Comparison of ENCODE assay signal across 9 mouse cellular contexts in the genomic region with DNA sequence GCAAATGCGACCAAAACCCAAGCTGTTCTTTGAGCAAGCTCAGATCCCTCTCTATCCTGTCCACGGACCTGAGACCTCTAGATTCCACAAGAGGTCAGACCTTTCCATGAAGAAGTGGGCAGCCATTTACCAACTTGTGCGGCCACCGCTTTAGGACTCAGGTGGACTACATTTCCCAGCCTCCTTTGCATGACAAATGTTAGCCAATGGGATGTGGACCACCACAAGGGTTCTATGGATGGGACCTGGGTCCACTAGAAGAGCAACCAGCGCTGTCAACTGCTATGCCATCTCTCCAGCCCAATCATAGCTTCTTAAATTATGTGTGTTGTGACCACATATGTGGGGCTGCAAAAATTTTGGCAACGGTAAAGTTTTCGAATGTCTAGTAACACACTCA. TPM values are rescaled to one million over a fixed set of nuclear protein-coding genes. Genes with fewer than 3 reads are reported as not detected.
A peak's percentile ranks its signal among the peaks of the same experiment; 100 is the strongest.
DNase-seq lines count a peak whose midpoint lies in the region; ATAC-seq and TF ChIP-seq lines count a peak whose summit lies in the region.
"Had no signal": no experiment of that assay in that cellular context is flagged by ENCODE, and none has a peak within 500 bp of the region (broad histone marks: within the 10 kb centered on the region; RNA-seq: fewer than 3 reads in every experiment).

No protein-coding gene starts in this region.

- no peak overlapping the region for H3K9ac ChIP-seq in kidney, embryonic 15.5 days
- H3K9ac ChIP-seq in kidney, embryonic 14.5 days (ENCODE audit: low read depth, low read length), result no peak overlapping the region
- no peak overlapping the region for H3K9ac ChIP-seq in hindbrain, embryonic 14.5 days
- no peak overlapping the region for H3K9ac ChIP-seq in midbrain, postnatal 0 days (replicated peaks; ENCODE audit: low read length, poor library complexity, severe bottlenecking)
- no peak overlapping the region for H3K9ac ChIP-seq in intestine, embryonic 15.5 days
- no peak overlapping the region for H3K9ac ChIP-seq in intestine, postnatal 0 days (ENCODE audit: low read depth, low read length)

- H3K9me3 ChIP-seq in kidney, embryonic 15.5 days (replicated peaks), result no peaks in the 10 kb centered on the region
- no peaks in the 10 kb centered on the region for H3K9me3 ChIP-seq in kidney, embryonic 14.5 days (ENCODE audit: control insufficient read depth, low read length)
- no peaks in the 10 kb centered on the region for H3K9me3 ChIP-seq in hindbrain, embryonic 14.5 days (ENCODE audit: control insufficient read depth, low read length)
- no peaks in the 10 kb centered on the region for H3K9me3 ChIP-seq in midbrain, postnatal 0 days (ENCODE audit: low read length)
- no peaks in the 10 kb centered on the region for H3K9me3 ChIP-seq in intestine, embryonic 15.5 days
- H3K9me3 ChIP-seq in intestine, postnatal 0 days (ENCODE audit: control insufficient read depth), result no peaks in the 10 kb centered on the region

- peaks cover 9% of the 10 kb centered on the region; the same call in 1 of the 2 replicates for H3K27me3 ChIP-seq in kidney, embryonic 15.5 days
- H3K27me3 ChIP-seq in kidney, embryonic 14.5 days (ENCODE audit: control insufficient read depth, insufficient read depth, low read length), result no peaks in the 10 kb centered on the region
- H3K27me3 ChIP-seq in hindbrain, embryonic 14.5 days (ENCODE audit: control insufficient read depth, insufficient read depth, low read length), result no peaks in the 10 kb centered on the region; the same call in 1 of the 2 replicates
- H3K27me3 ChIP-seq in midbrain, postnatal 0 days (ENCODE audit: insufficient read depth, low read length), result 0 out of 2 replicates have a peak, but pooled peaks cover 3% of the 10 kb centered on the region
- H3K27me3 ChIP-seq in intestine, embryonic 15.5 days (replicated peaks), result 0 out of 2 replicates have a peak, but pooled peaks cover 5% of the 10 kb centered on the region
- no peaks in the 10 kb centered on the region for H3K27me3 ChIP-seq in intestine, postnatal 0 days (replicated peaks; ENCODE audit: control insufficient read depth, insufficient read depth, low read length)

- TF ChIP-seq CTCF in midbrain, postnatal 0 days (IDR thresholded peaks at IDR 0.05), result no peak
- no peak for TF ChIP-seq CTCF in intestine, postnatal 0 days (IDR thresholded peaks at IDR 0.05; ENCODE audit: low read depth)

- H3K27ac ChIP-seq in kidney, embryonic 15.5 days, result no peak overlapping the region
- H3K27ac ChIP-seq in kidney, embryonic 14.5 days (ENCODE audit: low read depth, low read length), result no peak overlapping the region
- no peak overlapping the region for H3K27ac ChIP-seq in hindbrain, embryonic 14.5 days
- no peak overlapping the region for H3K27ac ChIP-seq in midbrain, postnatal 0 days (ENCODE audit: low read depth, low read length)
- H3K27ac ChIP-seq in intestine, embryonic 15.5 days, result no peak overlapping the region
- no peak overlapping the region for H3K27ac ChIP-seq in intestine, postnatal 0 days (ENCODE audit: low read depth, low read length)

- no peaks in the 10 kb centered on the region for H3K36me3 ChIP-seq in kidney, embryonic 15.5 days
- H3K36me3 ChIP-seq in kidney, embryonic 14.5 days (ENCODE audit: control insufficient read depth, insufficient read depth, low read length), result no peaks in the 10 kb centered on the region
- H3K36me3 ChIP-seq in hindbrain, embryonic 14.5 days (replicated peaks; ENCODE audit: control insufficient read depth, insufficient read depth), result peaks cover 9% of the 10 kb centered on the region; the same call in 1 of the 2 replicates
- no peaks in the 10 kb centered on the region for H3K36me3 ChIP-seq in midbrain, postnatal 0 days (ENCODE audit: insufficient read depth, low read length)
- peaks cover 4% of the 10 kb centered on the region; the same call in 1 of the 2 replicates for H3K36me3 ChIP-seq in intestine, embryonic 15.5 days
- peaks cover 10% of the 10 kb centered on the region; the same call in 1 of the 2 replicates for H3K36me3 ChIP-seq in intestine, postnatal 0 days (ENCODE audit: control insufficient read depth, insufficient read depth)

- H3K4me3 ChIP-seq in kidney, embryonic 15.5 days (replicated peaks), result no peak overlapping the region
- H3K4me3 ChIP-seq in kidney, embryonic 14.5 days (ENCODE audit: low read length), result no peak overlapping the region
- H3K4me3 ChIP-seq in hindbrain, embryonic 14.5 days (replicated peaks; ENCODE audit: low read length), result no peak overlapping the region
- no peak overlapping the region for H3K4me3 ChIP-seq in midbrain, postnatal 0 days (ENCODE audit: low read depth, low read length)
- H3K4me3 ChIP-seq in intestine, embryonic 15.5 days (replicated peaks), result no peak overlapping the region
- no peak overlapping the region for H3K4me3 ChIP-seq in intestine, postnatal 0 days (ENCODE audit: low read depth, low read length)

- peak overlapping the region; percentile 70; the same call in 1 of the 2 replicates for H3K4me2 ChIP-seq in kidney, embryonic 15.5 days
- H3K4me2 ChIP-seq in kidney, embryonic 14.5 days (replicated peaks; ENCODE audit: low read depth, low read length), result no peak overlapping the region
- H3K4me2 ChIP-seq in hindbrain, embryonic 14.5 days (replicated peaks), result peak overlapping the region; percentile 70; the same call in 1 of the 2 replicates
- peak overlapping the region; percentile 79; the same call in 1 of the 2 replicates for H3K4me2 ChIP-seq in midbrain, postnatal 0 days (ENCODE audit: low read depth, low read length, poor library complexity, severe bottlenecking)
- no peak overlapping the region for H3K4me2 ChIP-seq in intestine, embryonic 15.5 days (replicated peaks)
- no peak overlapping the region for H3K4me2 ChIP-seq in intestine, postnatal 0 days (replicated peaks; ENCODE audit: low read depth)

- ATAC-seq in kidney, embryonic 15.5 days (replicated peaks; ENCODE audit: low FRiP score), result no peak
- no peak for ATAC-seq in kidney, embryonic 14.5 days (ENCODE audit: low FRiP score, low TSS enrichment)
- ATAC-seq in hindbrain, embryonic 14.5 days (ENCODE audit: low FRiP score), result peak; percentile 32; the same call in 1 of the 2 replicates
- ATAC-seq in midbrain, postnatal 0 days (ENCODE audit: low FRiP score), result 0 out of 2 replicates have a peak, but pooled peaks have one; percentile 6
- ATAC-seq in intestine, embryonic 15.5 days, result no peak
- ATAC-seq in intestine, postnatal 0 days, result no peak

- peak; percentile 61 to 73 for DNase-seq in cerebellum, adult 18-20 months
- DNase-seq in hindbrain, embryonic 14.5 days (ENCODE audit: low spot score), result no peak
- DNase-seq in midbrain, postnatal 0 days (ENCODE audit: low spot score), result peak; percentile 66
- DNase-seq in thymus, postnatal 25 days, result no peak

- WGBS in kidney, embryonic 15.5 days, result 66% methylated on average over 7 of the region's 7 CpGs
- WGBS in kidney, embryonic 14.5 days, result 64% methylated on average over 7 of the region's 7 CpGs
- 72% methylated on average over 7 of the region's 7 CpGs for WGBS in hindbrain, embryonic 14.5 days
- 64% methylated on average over 7 of the region's 7 CpGs for WGBS in midbrain, postnatal 0 days
- 61% methylated on average over 7 of the region's 7 CpGs for WGBS in intestine, embryonic 15.5 days
- 58% methylated on average over 7 of the region's 7 CpGs for WGBS in intestine, postnatal 0 days

- peaks cover 13% of the 10 kb centered on the region for H3K4me1 ChIP-seq in kidney, embryonic 15.5 days
- no peaks in the 10 kb centered on the region for H3K4me1 ChIP-seq in kidney, embryonic 14.5 days (ENCODE audit: control insufficient read depth, insufficient read depth, low read length)
- H3K4me1 ChIP-seq in hindbrain, embryonic 14.5 days (replicated peaks; ENCODE audit: control insufficient read depth, insufficient read depth, low read length), result peaks cover 14% of the 10 kb centered on the region
- H3K4me1 ChIP-seq in midbrain, postnatal 0 days (ENCODE audit: insufficient read depth, low read length), result peaks cover 3% of the 10 kb centered on the region; the same call in 1 of the 2 replicates
- H3K4me1 ChIP-seq in intestine, embryonic 15.5 days (replicated peaks), result 0 out of 2 replicates have a peak, but pooled peaks cover 7% of the 10 kb centered on the region
- 0 out of 2 replicates have a peak, but pooled peaks cover 4% of the 10 kb centered on the region for H3K4me1 ChIP-seq in intestine, postnatal 0 days (replicated peaks; ENCODE audit: control insufficient read depth, insufficient read depth, low read length)

RNA-seq across cellular contexts. Expression of a gene that starts 0.8 kb away (rescaled TPM):
- polyA plus RNA-seq in kidney, embryonic 15.5 days (2015; fragmentation: Nextera tagmentation; extraction: Ambion mirVana), result 12.2 and 12.9 TPM in 2 replicates
- 5.1 and 11.2 TPM in 2 replicates for polyA plus RNA-seq in kidney, embryonic 14.5 days (2014; fragmentation: Nextera tagmentation; extraction: Ambion mirVana)
- 13.0 and 13.9 TPM in 2 replicates for polyA plus RNA-seq in hindbrain, embryonic 14.5 days (2014; fragmentation: Nextera tagmentation; extraction: Ambion mirVana)
- total RNA-seq in midbrain, postnatal 0 days (2014; rRNA removed), result 22.6 and 26.2 TPM in 2 replicates
- 15.6 and 15.8 TPM in 2 replicates for polyA plus RNA-seq in midbrain, postnatal 0 days (2015; fragmentation: Nextera tagmentation; extraction: Ambion mirVana)
- 26.4 and 30.6 TPM in 2 replicates for polyA plus RNA-seq in intestine, embryonic 15.5 days (2015; fragmentation: Nextera tagmentation; extraction: Ambion mirVana)
- polyA plus RNA-seq in intestine, postnatal 0 days (2015; fragmentation: Nextera tagmentation; extraction: Ambion mirVana), result 99.0 and 116 TPM in 2 replicates

RNA-seq across cellular contexts. Expression of a gene that starts 34.7 kb away (rescaled TPM):
- polyA plus RNA-seq in kidney, embryonic 15.5 days (2015; fragmentation: Nextera tagmentation; extraction: Ambion mirVana), result 474 and 520 TPM in 2 replicates
- polyA plus RNA-seq in kidney, embryonic 14.5 days (2014; fragmentation: Nextera tagmentation; extraction: Ambion mirVana), result 639 and 714 TPM in 2 replicates
- polyA plus RNA-seq in hindbrain, embryonic 14.5 days (2014; fragmentation: Nextera tagmentation; extraction: Ambion mirVana), result 360 and 387 TPM in 2 replicates
- total RNA-seq in midbrain, postnatal 0 days (2014; rRNA removed), result 288 and 318 TPM in 2 replicates
- polyA plus RNA-seq in midbrain, postnatal 0 days (2015; fragmentation: Nextera tagmentation; extraction: Ambion mirVana), result 425 and 441 TPM in 2 replicates
- 421 and 480 TPM in 2 replicates for polyA plus RNA-seq in intestine, embryonic 15.5 days (2015; fragmentation: Nextera tagmentation; extraction: Ambion mirVana)
- 379 and 386 TPM in 2 replicates for polyA plus RNA-seq in intestine, postnatal 0 days (2015; fragmentation: Nextera tagmentation; extraction: Ambion mirVana)

RNA-seq across cellular contexts. Expression of a gene that starts 37.0 kb away (rescaled TPM):
- 0.13 and 0.61 TPM in 2 replicates for polyA plus RNA-seq in kidney, embryonic 15.5 days (2015; fragmentation: Nextera tagmentation; extraction: Ambion mirVana)
- polyA plus RNA-seq in kidney, embryonic 14.5 days (2014; fragmentation: Nextera tagmentation; extraction: Ambion mirVana), result not detected in 2 replicates
- polyA plus RNA-seq in hindbrain, embryonic 14.5 days (2014; fragmentation: Nextera tagmentation; extraction: Ambion mirVana), result 63.6 and 78.4 TPM in 2 replicates
- total RNA-seq in midbrain, postnatal 0 days (2014; rRNA removed), result 205 and 231 TPM in 2 replicates
- 89.0 and 91.8 TPM in 2 replicates for polyA plus RNA-seq in midbrain, postnatal 0 days (2015; fragmentation: Nextera tagmentation; extraction: Ambion mirVana)
- 0.73 and 0.89 TPM in 2 replicates for polyA plus RNA-seq in intestine, embryonic 15.5 days (2015; fragmentation: Nextera tagmentation; extraction: Ambion mirVana)
- polyA plus RNA-seq in intestine, postnatal 0 days (2015; fragmentation: Nextera tagmentation; extraction: Ambion mirVana), result 0.95 and 1.0 TPM in 2 replicates
- polyA plus RNA-seq: heart, postnatal 0 days had no signal

Comparison
In these comparisons a context has a peak if more than half of its experiments do, and no peak if none do; other contexts are left out.
1. H3K4me2 ChIP-seq: peak in kidney, embryonic 15.5 days (single experiment), hindbrain, embryonic 14.5 days (single experiment) and midbrain, postnatal 0 days (single experiment); none in kidney, embryonic 14.5 days (single experiment), intestine, embryonic 15.5 days (single experiment) and intestine, postnatal 0 days (single experiment).
2. ATAC-seq: peak in hindbrain, embryonic 14.5 days (single experiment) and midbrain, postnatal 0 days (single experiment); none in kidney, embryonic 15.5 days (single experiment), kidney, embryonic 14.5 days (single experiment), intestine, embryonic 15.5 days (single experiment) and intestine, postnatal 0 days (single experiment).
3. DNase-seq: peak in cerebellum, adult 18-20 months (2 of 2) and midbrain, postnatal 0 days (single experiment); none in hindbrain, embryonic 14.5 days (single experiment) and thymus, postnatal 25 days (single experiment).
4. RNA of a gene that starts 37.0 kb away (polyA plus RNA-seq): 89.0 to 91.8 TPM in midbrain, postnatal 0 days and 63.6 to 78.4 TPM in hindbrain, embryonic 14.5 days; 0.95 to 1.0 TPM in intestine, postnatal 0 days, 0.73 to 0.89 TPM in intestine, embryonic 15.5 days, 0.13 to 0.61 TPM in kidney, embryonic 15.5 days and not detected in kidney, embryonic 14.5 days; every median in the first group is over 10 times any median in the second.